ENCODE assay signal across 20 mouse cellular contexts in the genomic region with DNA sequence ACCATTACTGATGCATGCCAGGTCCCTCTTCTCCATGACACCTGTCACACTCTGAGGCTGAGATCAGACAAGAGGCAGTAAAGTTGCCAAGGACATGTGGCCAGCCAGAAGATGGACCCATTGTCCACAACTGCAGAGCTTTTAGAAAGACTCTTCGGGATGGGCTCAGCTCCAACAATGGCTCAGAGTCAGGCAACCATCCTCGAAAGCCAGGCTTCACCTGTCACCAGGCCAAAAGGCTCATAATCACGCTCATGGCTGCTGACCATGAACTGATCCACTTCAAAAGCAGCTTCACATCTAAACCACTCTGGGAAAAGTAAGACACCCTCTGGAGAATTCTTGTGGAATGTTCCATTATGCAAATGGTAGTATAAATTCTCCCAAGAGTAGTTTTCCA.
DNase-seq lines count a peak whose midpoint lies in the region; ATAC-seq and TF ChIP-seq lines count a peak whose summit lies in the region.
"Had no signal": no experiment of that assay in that cellular context is flagged by ENCODE, and none has a peak within 500 bp of the region (broad histone marks: within the 10 kb centered on the region; RNA-seq: fewer than 3 reads in every experiment).

No protein-coding gene starts in this region.

- no peaks in the 10 kb centered on the region for H3K9me3 ChIP-seq in lung, postnatal 0 days (ENCODE audit: low read length)
- H3K9me3 ChIP-seq: embryonic facial prominence, embryonic 15.5 days; forebrain, embryonic 10.5 days; heart, embryonic 12.5 days; hindbrain, embryonic 15.5 days had no signal

- no peaks in the 10 kb centered on the region for H3K36me3 ChIP-seq in lung, postnatal 0 days (ENCODE audit: insufficient read depth, low read length)
- H3K36me3 ChIP-seq in myocyte (ENCODE audit: control insufficient read depth, insufficient read depth): no peaks in the 10 kb centered on the region
- H3K36me3 ChIP-seq: embryonic facial prominence, embryonic 15.5 days; forebrain, embryonic 10.5 days; G1E; heart, embryonic 12.5 days; hindbrain, embryonic 15.5 days had no signal

- no peaks in the 10 kb centered on the region for H3K79me2 ChIP-seq in myocyte (ENCODE audit: control insufficient read depth, insufficient read depth)

- ATAC-seq in lung, postnatal 0 days: no peak
- ATAC-seq: CD4-positive, CD25-positive, alpha-beta regulatory T cell, adult 4 months; forebrain, embryonic 14.5 days; intestine, embryonic 16.5 days had no signal

- no peaks in the 10 kb centered on the region for H3K27me3 ChIP-seq in lung, postnatal 0 days (replicated peaks; ENCODE audit: insufficient read depth, low read length)
- no peaks in the 10 kb centered on the region for H3K27me3 ChIP-seq in myocyte (ENCODE audit: control insufficient read depth, insufficient read depth, insufficient read length)
- H3K27me3 ChIP-seq: embryonic facial prominence, embryonic 15.5 days; heart, embryonic 12.5 days; hindbrain, embryonic 15.5 days had no signal

- H3K4me1 ChIP-seq in lung, postnatal 0 days (ENCODE audit: insufficient read depth, low read depth, low read length): no peaks in the 10 kb centered on the region
- H3K4me1 ChIP-seq: forebrain, embryonic 10.5 days; hindbrain, embryonic 15.5 days had no signal

- peak; percentile 81 for DNase-seq in cerebellum, postnatal 10 days
- DNase-seq in cerebellum, postnatal 36 days: no peak
- peak; percentile 39 for DNase-seq in gastrocnemius, postnatal 14 days
- DNase-seq in gastrocnemius, adult 8-10 months (ENCODE audit: low spot score in 2 of 2): no peak
- peak; percentile 17 for DNase-seq in lung, postnatal 36 days
- DNase-seq in lung, postnatal 0 days (ENCODE audit: low spot score): no peak
- no peak for DNase-seq in embryo, embryonic 9.5 days (ENCODE audit: extremely low spot score)
- DNase-seq: B cell, adult 2 months; cerebellum, adult 8-10 months; kidney, adult 2 months had no signal

- no peak overlapping the region for H3K4me2 ChIP-seq in lung, postnatal 0 days (replicated peaks; ENCODE audit: low read depth, low read length)
- no peak overlapping the region for H3K4me2 ChIP-seq in myocyte (ENCODE audit: low read depth)
- H3K4me2 ChIP-seq: embryonic facial prominence, embryonic 15.5 days; heart, embryonic 12.5 days; hindbrain, embryonic 15.5 days had no signal

- TF ChIP-seq CTCF in lung, postnatal 0 days (IDR thresholded peaks at IDR 0.05): no peak

- no peak overlapping the region for H3K9ac ChIP-seq in lung, postnatal 0 days (replicated peaks; ENCODE audit: low read depth)
- H3K9ac ChIP-seq: embryonic facial prominence, embryonic 15.5 days; heart, embryonic 12.5 days; hindbrain, embryonic 15.5 days had no signal

- TF ChIP-seq POLR2A in myocyte (IDR thresholded peaks at IDR 0.05; ENCODE audit: insufficient read length, low read depth): no peak

- intact Hi-C loops in gastrocnemius, postnatal 14 days (cut with DNase I; ENCODE audit: low total_unique reads): no loop called here

- no peak overlapping the region for H3K4me3 ChIP-seq in lung, postnatal 0 days (ENCODE audit: low read depth, low read length)
- no peak overlapping the region for H3K4me3 ChIP-seq in myocyte
- H3K4me3 ChIP-seq: embryonic facial prominence, embryonic 15.5 days; erythroblast, embryonic 14.5 days; forebrain, embryonic 10.5 days; heart, embryonic 12.5 days; hindbrain, embryonic 15.5 days had no signal

- H3ac ChIP-seq in myocyte (ENCODE audit: control insufficient read depth, insufficient read length): no peak overlapping the region

- 66% methylated on average over 3 of the region's 3 CpGs for WGBS in lung, postnatal 0 days

- H3K27ac ChIP-seq in lung, postnatal 0 days (ENCODE audit: low read length): no peak overlapping the region
- H3K27ac ChIP-seq: embryonic facial prominence, embryonic 15.5 days; forebrain, embryonic 10.5 days; hindbrain, embryonic 15.5 days had no signal

- no peak for TF ChIP-seq EP300 in lung, postnatal 0 days (IDR thresholded peaks at IDR 0.05)

TF ChIP-seq in myocyte, 11 proteins besides CTCF, POLR2A, EP300 and RAD21:
- TF ChIP-seq TCF3 (IDR thresholded peaks at IDR 0.05; ENCODE audit: insufficient read length, low read depth) (no peak), MYOD1 (IDR thresholded peaks at IDR 0.05; ENCODE audit: control insufficient read depth in 1 of 3, insufficient read length in 2 of 3, low read depth in 2 of 3) (peak in 2 of 3 experiments; percentile 0 to 30)

Comparison
In these comparisons a context has a peak if more than half of its experiments do, and no peak if none do; other contexts are left out.
1. DNase-seq: peak in cerebellum, postnatal 10 days (2 of 2), gastrocnemius, postnatal 14 days (single experiment) and lung, postnatal 36 days (single experiment); none in cerebellum, postnatal 36 days (0 of 2), gastrocnemius, adult 8-10 months (0 of 2), lung, postnatal 0 days (single experiment) and embryo, embryonic 9.5 days (single experiment).